Mouse (Mus musculus): ENCODE data around the gene Kbtbd13. TPM values are rescaled to one million over a fixed set of nuclear protein-coding genes. Genes with fewer than 3 reads are reported as not detected.

Kbtbd13 gene
- not detected for total RNA-seq (2018; cell fraction: chromatin; rRNA removed)
- total RNA-seq (2018; cell fraction: cytosol; rRNA removed), result under 1 TPM in 1 of 26 experiments, not detected in 25; 0.04 TPM
- total RNA-seq (2018; cell fraction: nucleus; rRNA removed), result not detected
- polyA plus RNA-seq (2018), result not detected in 3 replicates

GRCm38 (mm10) chr9:65391613-65391964 lies at the start of gene Kbtbd13:
TSS of gene Kbtbd13 (minus strand) at chr9:65391652.
- no peak within 1 kb of the TSS for H3K27ac ChIP-seq
- no peaks in the 10 kb centered on the region for H3K79me2 ChIP-seq (ENCODE audit: inconsistent target)
- no peak within 1 kb of the TSS for H3K4me3 ChIP-seq (ENCODE audit: inconsistent target)
- H3K36me3 ChIP-seq (ENCODE audit: inconsistent target), result no peaks in the 10 kb centered on the region
- WGBS (ENCODE audit: missing documents), result 50% methylated on average over 8 of the region's 8 CpGs

- Histone ChIP-seq H3K79me2 (ENCODE audit: inconsistent target) (peaks cover 22% of the 10 kb centered on the region), H3K36me3 (ENCODE audit: inconsistent target) (peaks cover 8% of the 10 kb centered on the region), H3K4me3 (ENCODE audit: inconsistent target) (peak within 1 kb of the TSS; percentile 48), H3K27ac (no peak within 1 kb of the TSS)
- WGBS (ENCODE audit: missing documents), result under 1% methylated on average over 54 of the region's 54 CpGs
Measured at GRCm38 (mm10) chr9:65435671-65436301, 44.3 kb upstream of the Kbtbd13 start, which contains the start of gene Mtfmt. TSS of gene Mtfmt (plus strand) at chr9:65435782.

GRCm38 (mm10) chr9:65435211-65435610 lies 43.8 kb upstream of the Kbtbd13 start:
- no peak overlapping the region for H3K4me3 ChIP-seq (ENCODE audit: inconsistent target)
- H3K79me2 ChIP-seq (ENCODE audit: inconsistent target), result peaks cover 22% of the 10 kb centered on the region
- 84% methylated on average over 4 of the region's 4 CpGs for WGBS (ENCODE audit: missing documents)
- peaks cover 2% of the 10 kb centered on the region; the same call in 1 of the 2 replicates for H3K36me3 ChIP-seq (ENCODE audit: inconsistent target)
- H3K27ac ChIP-seq, result no peak overlapping the region

GRCm38 (mm10) chr9:65434140-65434539 lies 42.7 kb upstream of the Kbtbd13 start:
- H3K36me3 ChIP-seq (ENCODE audit: inconsistent target), result no peaks in the 10 kb centered on the region
- WGBS (ENCODE audit: missing documents), result 72% methylated on average over 5 of the region's 5 CpGs
- no peak overlapping the region for H3K27ac ChIP-seq
- no peak overlapping the region for H3K4me3 ChIP-seq (ENCODE audit: inconsistent target)
- H3K79me2 ChIP-seq (ENCODE audit: inconsistent target), result peaks cover 22% of the 10 kb centered on the region

GRCm38 (mm10) chr9:65432236-65432635 lies 40.8 kb upstream of the Kbtbd13 start:
- H3K4me3 ChIP-seq (ENCODE audit: inconsistent target), result no peak overlapping the region
- no peak overlapping the region for H3K27ac ChIP-seq
- peaks cover 14% of the 10 kb centered on the region for H3K79me2 ChIP-seq (ENCODE audit: inconsistent target)
- no peaks in the 10 kb centered on the region for H3K36me3 ChIP-seq (ENCODE audit: inconsistent target)
- 0% methylated on average over 3 of the region's 3 CpGs for WGBS (ENCODE audit: missing documents)

- no peak overlapping the region for H3K4me3 ChIP-seq (ENCODE audit: inconsistent target)
- H3K79me2 ChIP-seq (ENCODE audit: inconsistent target), result peaks cover under 1% of the 10 kb centered on the region; the same call in 1 of the 2 replicates
- H3K36me3 ChIP-seq (ENCODE audit: inconsistent target), result no peaks in the 10 kb centered on the region
- whole genome bisulfite sequencing (ENCODE audit: missing documents), result 92% methylated on average over 5 of the region's 5 CpGs
- no peak overlapping the region for H3K27ac ChIP-seq
Measured at GRCm38 (mm10) chr9:65430921-65431320, 39.5 kb upstream of the Kbtbd13 start.

GRCm38 (mm10) chr9:65430401-65430800 lies 38.9 kb upstream of the Kbtbd13 start:
- Histone ChIP-seq H3K4me3 (ENCODE audit: inconsistent target) (no peak overlapping the region), H3K27ac (no peak overlapping the region), H3K79me2 (ENCODE audit: inconsistent target) (no peaks in the 10 kb centered on the region), H3K36me3 (ENCODE audit: inconsistent target) (no peaks in the 10 kb centered on the region)

GRCm38 (mm10) chr9:65428003-65428402 lies 36.6 kb upstream of the Kbtbd13 start:
- Histone ChIP-seq H3K36me3 (ENCODE audit: inconsistent target) (no peaks in the 10 kb centered on the region), H3K4me3 (ENCODE audit: inconsistent target) (no peak overlapping the region), H3K27ac (no peak overlapping the region), H3K79me2 (ENCODE audit: inconsistent target) (no peaks in the 10 kb centered on the region)
- WGBS (ENCODE audit: missing documents), result 91% methylated on average over 5 of the region's 5 CpGs

- no peak overlapping the region for H3K4me3 ChIP-seq (ENCODE audit: inconsistent target)
- H3K27ac ChIP-seq, result no peak overlapping the region
- H3K79me2 ChIP-seq (ENCODE audit: inconsistent target), result no peaks in the 10 kb centered on the region
- 88% methylated on average over 2 of the region's 2 CpGs for WGBS (ENCODE audit: missing documents)
- H3K36me3 ChIP-seq (ENCODE audit: inconsistent target), result no peaks in the 10 kb centered on the region
Measured at GRCm38 (mm10) chr9:65427511-65427910, 36.1 kb upstream of the Kbtbd13 start.

GRCm38 (mm10) chr9:65424393-65424792 lies 32.9 kb upstream of the Kbtbd13 start:
- 3% methylated on average over 3 of the region's 3 CpGs for WGBS (ENCODE audit: missing documents)
- Histone ChIP-seq H3K4me3 (ENCODE audit: inconsistent target) (no peak overlapping the region), H3K79me2 (ENCODE audit: inconsistent target) (no peaks in the 10 kb centered on the region), H3K27ac (no peak overlapping the region), H3K36me3 (ENCODE audit: inconsistent target) (no peaks in the 10 kb centered on the region)

- Histone ChIP-seq H3K79me2 (ENCODE audit: inconsistent target) (no peaks in the 10 kb centered on the region), H3K4me3 (ENCODE audit: inconsistent target) (no peak within 1 kb of the TSS), H3K27ac (no peak within 1 kb of the TSS), H3K36me3 (ENCODE audit: inconsistent target) (no peaks in the 10 kb centered on the region)
- 96% methylated on average over 11 of the region's 11 CpGs for WGBS (ENCODE audit: missing documents)
Measured at GRCm38 (mm10) chr9:65422760-65423501, 31.5 kb upstream of the Kbtbd13 start, which contains the start of gene Slc51b. TSS of gene Slc51b (minus strand) at chr9:65422955.

- Histone ChIP-seq H3K79me2 (ENCODE audit: inconsistent target) (no peaks in the 10 kb centered on the region), H3K27ac (no peak overlapping the region), H3K36me3 (ENCODE audit: inconsistent target) (no peaks in the 10 kb centered on the region), H3K4me3 (ENCODE audit: inconsistent target) (no peak overlapping the region)
- 95% methylated on average over 3 of the region's 3 CpGs for WGBS (ENCODE audit: missing documents)
Measured at GRCm38 (mm10) chr9:65419633-65420032, 28.2 kb upstream of the Kbtbd13 start.

GRCm38 (mm10) chr9:65417738-65418137 lies 26.3 kb upstream of the Kbtbd13 start:
- H3K27ac ChIP-seq, result no peak overlapping the region
- no peak overlapping the region for H3K4me3 ChIP-seq (ENCODE audit: inconsistent target)
- H3K36me3 ChIP-seq (ENCODE audit: inconsistent target), result no peaks in the 10 kb centered on the region
- no peaks in the 10 kb centered on the region for H3K79me2 ChIP-seq (ENCODE audit: inconsistent target)
- WGBS (ENCODE audit: missing documents), result 97% methylated on average over 3 of the region's 3 CpGs

- Histone ChIP-seq H3K36me3 (ENCODE audit: inconsistent target) (no peaks in the 10 kb centered on the region), H3K79me2 (ENCODE audit: inconsistent target) (no peaks in the 10 kb centered on the region), H3K4me3 (ENCODE audit: inconsistent target) (no peak overlapping the region), H3K27ac (no peak overlapping the region)
- WGBS (ENCODE audit: missing documents), result 72% methylated on average over 3 of the region's 3 CpGs
Measured at GRCm38 (mm10) chr9:65411326-65411725, 19.9 kb upstream of the Kbtbd13 start.

GRCm38 (mm10) chr9:65410378-65410777 lies 18.9 kb upstream of the Kbtbd13 start:
- Histone ChIP-seq H3K4me3 (ENCODE audit: inconsistent target) (no peak overlapping the region), H3K27ac (no peak overlapping the region), H3K36me3 (ENCODE audit: inconsistent target) (no peaks in the 10 kb centered on the region), H3K79me2 (ENCODE audit: inconsistent target) (no peaks in the 10 kb centered on the region)
- 84% methylated on average over 8 of the region's 8 CpGs for WGBS (ENCODE audit: missing documents)

Measured in macrophage (primary cell).